Mouse (Mus musculus) heart, embryonic 13.5 days (tissue): Measurements from ENCODE around the gene Olfr1208. TPM values are rescaled to one million over a fixed set of nuclear protein-coding genes. Genes with fewer than 3 reads are reported as not detected.

Source experiments
- ATAC-seq: fragments of 200-750 bp; cut with Nextera tagmentation; 2 replicates; pipeline ENCODE4 v1.8.0; 2017; ENCODE audit warnings: moderate TSS enrichment; ENCODE audit not compliant: insufficient number of reproducible peaks, low FRiP score, low TSS enrichment; ENCODE audit errors: extremely low read depth
- H3K27ac ChIP-seq: fragments of 300-500 bp; sonication (generic); replicated peaks from 2 replicates; pipeline ENCODE4 v1.5.1; 2015; ENCODE audit warnings: moderate library complexity, mild to moderate bottlenecking, inconsistent platforms
- H3K27me3 ChIP-seq: fragments of 300-500 bp; sonication (generic); replicated peaks from 2 replicates; pipeline ENCODE4 v1.6.1; 2015; ENCODE audit warnings: mild to moderate bottlenecking, inconsistent platforms
- H3K36me3 ChIP-seq: fragments of 300-500 bp; sonication (generic); 2 replicates; pipeline ENCODE4 v1.6.1; 2015; ENCODE audit warnings: mild to moderate bottlenecking, inconsistent platforms
- H3K4me1 ChIP-seq: fragments of 300-500 bp; sonication (generic); 2 replicates; pipeline ENCODE4 v1.6.1; 2015; ENCODE audit warnings: inconsistent platforms
- H3K4me2 ChIP-seq: fragments of 300-500 bp; sonication (generic); 2 replicates; pipeline ENCODE4 v1.6.1; 2015; ENCODE audit warnings: inconsistent platforms, mild to moderate bottlenecking, moderate library complexity
- H3K4me3 ChIP-seq: fragments of 300-500 bp; sonication (generic); 2 replicates; pipeline ENCODE4 v1.5.1; 2015; ENCODE audit warnings: moderate library complexity, mild to moderate bottlenecking, inconsistent platforms
- H3K9ac ChIP-seq: fragments of 300-500 bp; sonication (generic); 2 replicates; pipeline ENCODE4 v1.6.1; 2015; ENCODE audit warnings: inconsistent platforms, mild to moderate bottlenecking, moderate library complexity
- H3K9me3 ChIP-seq: fragments of 300-500 bp; sonication (generic); 2 replicates; pipeline ENCODE4 v1.6.1; 2016; ENCODE audit warnings: inconsistent platforms
- WGBS: fragments of 180-500 bp; shearing (Covaris S2); methylation state at CpG from one replicate; pipeline ENCODE4 v1.1.7; 2015; ENCODE audit warnings: mixed read lengths; 5-methylcytosine and 5-hydroxymethylcytosine counted together
- polyA plus RNA-seq: library from polyadenylated mRNA; unstranded; fragments of >200 nt; fragmentation: Nextera tagmentation; extraction: Ambion mirVana; gene quantifications from 2 replicates; pipeline ENCODE4 v1.2.1, GENCODE M21; 2015

Gene Olfr1208
- not detected in 2 replicates for polyA plus RNA-seq

- Histone ChIP-seq H3K4me2 (no peak within 1 kb of the TSS), H3K9ac (no peak within 1 kb of the TSS), H3K4me3 (no peak within 1 kb of the TSS), H3K27me3 (no peaks in the 10 kb centered on the region), H3K27ac (no peak within 1 kb of the TSS), H3K36me3 (no peaks in the 10 kb centered on the region), H3K9me3 (no peaks in the 10 kb centered on the region), H3K4me1 (no peaks in the 10 kb centered on the region)
- no peak for ATAC-seq
These were observed at the start of gene Olfr1208 for GRCm38 (mm10) chr2:88902211-88902610. TSS of gene Olfr1208 (minus strand) at chr2:88902311.

- no peak within 1 kb of the TSS for H3K27ac ChIP-seq
- no peak within 1 kb of the TSS for H3K4me2 ChIP-seq
- no peak within 1 kb of the TSS for H3K9ac ChIP-seq
- no peaks in the 10 kb centered on the region for H3K36me3 ChIP-seq
- no peak for ATAC-seq
- H3K4me3 ChIP-seq: no peak within 1 kb of the TSS
- no peaks in the 10 kb centered on the region for H3K4me1 ChIP-seq
- no peaks in the 10 kb centered on the region for H3K27me3 ChIP-seq
- no peaks in the 10 kb centered on the region for H3K9me3 ChIP-seq
- 70% methylated on average over 1 of the region's 1 CpGs for WGBS
These were observed 35.9 kb upstream of the Olfr1208 start, which contains the start of gene Olfr1211 for GRCm38 (mm10) chr2:88938011-88938410. TSS of gene Olfr1211 (minus strand) at chr2:88938111.

- Histone ChIP-seq H3K9me3 (no peaks in the 10 kb centered on the region), H3K9ac (no peak within 1 kb of the TSS), H3K27me3 (no peaks in the 10 kb centered on the region), H3K4me2 (no peak within 1 kb of the TSS), H3K4me1 (no peaks in the 10 kb centered on the region), H3K36me3 (no peaks in the 10 kb centered on the region), H3K4me3 (no peak within 1 kb of the TSS), H3K27ac (no peak within 1 kb of the TSS)
- WGBS: 73% methylated on average over 3 of the region's 3 CpGs
- ATAC-seq: no peak
These were observed 12.9 kb upstream of the Olfr1208 start, which contains the start of gene Olfr1209 for GRCm38 (mm10) chr2:88915057-88915456. TSS of gene Olfr1209 (minus strand) at chr2:88915157.

- no peak within 1 kb of the TSS for H3K27ac ChIP-seq
- WGBS: 67% methylated on average over 2 of the region's 2 CpGs
- ATAC-seq: no peak
- no peak within 1 kb of the TSS for H3K4me3 ChIP-seq
- no peaks in the 10 kb centered on the region for H3K4me1 ChIP-seq
- no peaks in the 10 kb centered on the region for H3K36me3 ChIP-seq
- H3K9me3 ChIP-seq: no peaks in the 10 kb centered on the region
- H3K4me2 ChIP-seq: no peak within 1 kb of the TSS
- no peak within 1 kb of the TSS for H3K9ac ChIP-seq
- no peaks in the 10 kb centered on the region for H3K27me3 ChIP-seq
These were observed 39.2 kb downstream of the Olfr1208 start, which contains the start of gene Olfr1206 for GRCm38 (mm10) chr2:88862931-88863330. TSS of gene Olfr1206 (plus strand) at chr2:88863231.

- H3K4me3 ChIP-seq: no peak within 1 kb of the TSS
- no peak for ATAC-seq
- H3K9me3 ChIP-seq: no peaks in the 10 kb centered on the region
- H3K27me3 ChIP-seq: no peaks in the 10 kb centered on the region
- 81% methylated on average over 1 of the region's 1 CpGs for WGBS
- H3K4me1 ChIP-seq: no peaks in the 10 kb centered on the region
- H3K27ac ChIP-seq: no peak within 1 kb of the TSS
- H3K9ac ChIP-seq: no peak within 1 kb of the TSS
- no peaks in the 10 kb centered on the region for H3K36me3 ChIP-seq
- H3K4me2 ChIP-seq: no peak within 1 kb of the TSS
These were observed 53.1 kb downstream of the Olfr1208 start, which contains the start of gene Olfr1204 for GRCm38 (mm10) chr2:88848992-88849391. TSS of gene Olfr1204 (plus strand) at chr2:88849292.

Other genes starting within 250 kb of the Olfr1208 start
- not detected in 2 replicates for gene Olfr1193, start 226.7 kb downstream of the Olfr1208 start, polyA plus RNA-seq
- gene Olfr1195, start 213.1 kb downstream of the Olfr1208 start, polyA plus RNA-seq: not detected in 2 replicates
- not detected in 2 replicates for gene Olfr1196, start 197.7 kb downstream of the Olfr1208 start, polyA plus RNA-seq
- gene Olfr1197, start 169.9 kb downstream of the Olfr1208 start, polyA plus RNA-seq: not detected in 2 replicates
- not detected in 2 replicates for gene Olfr1198, start 150.9 kb downstream of the Olfr1208 start, polyA plus RNA-seq
- gene Olfr1199, start 141.8 kb downstream of the Olfr1208 start, polyA plus RNA-seq: not detected in 2 replicates
- gene Olfr1200, start 131.8 kb downstream of the Olfr1208 start, polyA plus RNA-seq: not detected in 2 replicates
- gene Olfr1201, start 109.3 kb downstream of the Olfr1208 start, polyA plus RNA-seq: not detected in 2 replicates
- not detected in 2 replicates for gene Olfr1202, start 87.8 kb downstream of the Olfr1208 start, polyA plus RNA-seq
- gene Olfr1205, start 72.6 kb downstream of the Olfr1208 start, polyA plus RNA-seq: not detected in 2 replicates
- gene Olfr1204, start 53.0 kb downstream of the Olfr1208 start, polyA plus RNA-seq: not detected in 2 replicates
- not detected in 2 replicates for gene Olfr1206, start 39.1 kb downstream of the Olfr1208 start, polyA plus RNA-seq
- not detected in 2 replicates for gene Olfr1209, start 12.8 kb upstream of the Olfr1208 start, polyA plus RNA-seq
- not detected in 2 replicates for gene Olfr1211, start 35.8 kb upstream of the Olfr1208 start, polyA plus RNA-seq
- gene Olfr1212, start 51.7 kb upstream of the Olfr1208 start, polyA plus RNA-seq: not detected in 2 replicates
- gene Gm13762, start 78.0 kb upstream of the Olfr1208 start, polyA plus RNA-seq: not detected in 2 replicates
- not detected in 2 replicates for gene Olfr1214, start 90.3 kb upstream of the Olfr1208 start, polyA plus RNA-seq
- not detected in 2 replicates for gene Olfr1215, start 104.7 kb upstream of the Olfr1208 start, polyA plus RNA-seq
- not detected in 2 replicates for gene Olfr1216, start 116.0 kb upstream of the Olfr1208 start, polyA plus RNA-seq
- gene Olfr1217, start 129.8 kb upstream of the Olfr1208 start, polyA plus RNA-seq: not detected in 2 replicates
- not detected in 2 replicates for gene Olfr1218, start 158.9 kb upstream of the Olfr1208 start, polyA plus RNA-seq
- gene Olfr1219, start 181.2 kb upstream of the Olfr1208 start, polyA plus RNA-seq: not detected in 2 replicates
- gene Olfr1220, start 204.5 kb upstream of the Olfr1208 start, polyA plus RNA-seq: not detected in 2 replicates
- not detected in 2 replicates for gene Olfr1221, start 215.0 kb upstream of the Olfr1208 start, polyA plus RNA-seq
- gene Olfr1222, start 230.7 kb upstream of the Olfr1208 start, polyA plus RNA-seq: not detected in 2 replicates
- not detected in 2 replicates for gene Olfr1223, start 249.2 kb upstream of the Olfr1208 start, polyA plus RNA-seq